Mouse (Mus musculus) lung, postnatal 0 days (tissue): ENCODE measurements around the gene Ptgir.

Source experiments
- CTCF ChIP-seq: IDR thresholded peaks from 2 replicates; pipeline ENCODE4 v1.5.1; 2016; ENCODE audit warnings: antibody characterized with exemption, mild to moderate bottlenecking
- EP300 ChIP-seq: IDR thresholded peaks from 2 replicates; pipeline ENCODE4 v1.6.1; 2016; ENCODE audit warnings: antibody characterized with exemption, mild to moderate bottlenecking, control low read depth

DNA sequence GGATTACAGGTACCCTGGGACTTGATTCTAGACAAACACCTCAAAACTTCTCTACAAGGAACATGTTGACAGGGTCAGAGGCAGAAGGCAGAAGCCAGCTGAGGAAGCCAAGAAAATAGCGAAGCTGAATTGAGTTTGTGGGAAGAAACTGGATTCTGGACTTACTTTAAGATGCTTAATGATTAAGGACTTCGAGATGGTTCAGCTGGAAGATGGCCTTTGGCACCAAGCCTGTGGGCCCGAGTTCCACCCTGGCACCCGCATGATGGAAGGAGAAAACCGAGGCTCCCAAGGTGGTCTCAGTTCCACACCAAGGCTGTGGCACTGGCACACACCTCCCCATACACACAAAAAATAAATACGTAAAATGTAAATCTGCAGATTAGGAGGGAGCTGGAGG, 15.8 kb upstream of the Ptgir start:
- TF ChIP-seq CTCF (no peak), EP300 (no peak)
